Mouse (Mus musculus) megakaryocyte, embryonic 14.5 days (primary cell): ENCODE measurements around the gene Bcl6. TPM values are rescaled to one million over a fixed set of nuclear protein-coding genes. Genes with fewer than 3 reads are reported as not detected.

Experiments
- H3K27me3 ChIP-seq: replicated peaks from 2 replicates; pipeline ENCODE3; 2012; ENCODE audit warnings: inconsistent platforms
- H3K36me3 ChIP-seq: replicated peaks from 2 replicates; pipeline ENCODE3; 2012; ENCODE audit warnings: low read length, inconsistent platforms, mixed read lengths
- H3K4me1 ChIP-seq: 2 replicates; pipeline ENCODE4 v1.6.1; 2012; ENCODE audit warnings: inconsistent platforms
- H3K4me3 ChIP-seq: replicated peaks from 2 replicates; pipeline ENCODE3; 2012; ENCODE audit warnings: moderate library complexity, mild to moderate bottlenecking, inconsistent platforms
- H3K9me3 ChIP-seq: 2 replicates; pipeline ENCODE4 v1.6.1; 2012; ENCODE audit warnings: inconsistent platforms
- FLI1 ChIP-seq: IDR thresholded peaks from 2 replicates; pipeline ENCODE4 v1.6.1; 2012; ENCODE audit warnings: low read length, inconsistent platforms, mixed read lengths
- GATA1 ChIP-seq: IDR thresholded peaks from 3 replicates; pipeline ENCODE4 v1.6.1; 2012; ENCODE audit warnings: mixed read lengths, low read length, inconsistent platforms, borderline replicate concordance
- polyA plus RNA-seq: library from polyadenylated mRNA; stranded (reverse); fragments of >175 nt; gene quantifications from 2 replicates; pipeline ENCODE4 v1.2.3, GENCODE M21; 2012; ENCODE audit warnings: low replicate concordance; ENCODE audit not compliant: insufficient read depth

Gene Bcl6
- polyA plus RNA-seq, 1 experiment, result 3.5 TPM

GRCm38 (mm10) chr16:23977732-23978131, 10.9 kb downstream of the Bcl6 start:
- Histone ChIP-seq H3K4me3 (no peak overlapping the region), H3K27me3 (peaks cover 43% of the 10 kb centered on the region), H3K4me1 (peaks cover 29% of the 10 kb centered on the region), H3K36me3 (peaks cover 11% of the 10 kb centered on the region), H3K9me3 (peaks cover under 1% of the 10 kb centered on the region; the same call in 1 of the 2 replicates)
- TF ChIP-seq FLI1, result no peak
- no peak for TF ChIP-seq GATA1

GRCm38 (mm10) chr16:23976196-23976595, 12.5 kb downstream of the Bcl6 start:
- H3K4me3 ChIP-seq, result no peak overlapping the region
- H3K36me3 ChIP-seq, result peaks cover 23% of the 10 kb centered on the region
- H3K4me1 ChIP-seq, result peaks cover 14% of the 10 kb centered on the region
- TF ChIP-seq FLI1 (no peak), GATA1 (no peak)
- H3K9me3 ChIP-seq, result peaks cover 9% of the 10 kb centered on the region
- peaks cover 39% of the 10 kb centered on the region for H3K27me3 ChIP-seq

- TF ChIP-seq GATA1, result no peak
- no peak for TF ChIP-seq FLI1
- Histone ChIP-seq H3K36me3 (peaks cover 40% of the 10 kb centered on the region), H3K4me1 (peaks cover 2% of the 10 kb centered on the region; the same call in 1 of the 2 replicates), H3K9me3 (peaks cover 14% of the 10 kb centered on the region), H3K27me3 (peaks cover 17% of the 10 kb centered on the region), H3K4me3 (no peak overlapping the region)
Observed at GRCm38 (mm10) chr16:23973635-23974367, 14.9 kb downstream of the Bcl6 start.

- no peak for TF ChIP-seq FLI1
- no peak for TF ChIP-seq GATA1
- no peak overlapping the region for H3K4me3 ChIP-seq
- peaks cover 19% of the 10 kb centered on the region for H3K9me3 ChIP-seq
- peaks cover 2% of the 10 kb centered on the region; the same call in 1 of the 2 replicates for H3K4me1 ChIP-seq
- peaks cover 48% of the 10 kb centered on the region for H3K36me3 ChIP-seq
- peaks cover 15% of the 10 kb centered on the region for H3K27me3 ChIP-seq
Observed at GRCm38 (mm10) chr16:23972901-23973300, 15.8 kb downstream of the Bcl6 start.

- H3K4me3 ChIP-seq, result no peak overlapping the region
- peaks cover 2% of the 10 kb centered on the region; the same call in 1 of the 2 replicates for H3K4me1 ChIP-seq
- H3K36me3 ChIP-seq, result peaks cover 54% of the 10 kb centered on the region
- peaks cover 11% of the 10 kb centered on the region for H3K27me3 ChIP-seq
- no peak for TF ChIP-seq FLI1
- no peak for TF ChIP-seq GATA1
- H3K9me3 ChIP-seq, result peaks cover 22% of the 10 kb centered on the region
Observed at GRCm38 (mm10) chr16:23972126-23972740, 16.4 kb downstream of the Bcl6 start.

- no peaks in the 10 kb centered on the region for H3K4me1 ChIP-seq
- peak overlapping the region; percentile 18 for H3K4me3 ChIP-seq
- H3K9me3 ChIP-seq, result peaks cover 22% of the 10 kb centered on the region
- TF ChIP-seq GATA1 (no peak), FLI1 (no peak)
- H3K36me3 ChIP-seq, result peaks cover 67% of the 10 kb centered on the region
- peaks cover 8% of the 10 kb centered on the region for H3K27me3 ChIP-seq
Observed at GRCm38 (mm10) chr16:23969919-23970318, 18.7 kb downstream of the Bcl6 start.

- TF ChIP-seq GATA1 (no peak), FLI1 (no peak)
- Histone ChIP-seq H3K36me3 (peaks cover 60% of the 10 kb centered on the region), H3K9me3 (peaks cover 22% of the 10 kb centered on the region), H3K27me3 (peaks cover 5% of the 10 kb centered on the region), H3K4me3 (no peak overlapping the region), H3K4me1 (no peaks in the 10 kb centered on the region)
Observed at GRCm38 (mm10) chr16:23968888-23969287, 19.8 kb downstream of the Bcl6 start.

- TF ChIP-seq GATA1 (no peak), FLI1 (no peak)
- H3K27me3 ChIP-seq, result peaks cover 3% of the 10 kb centered on the region
- peaks cover 51% of the 10 kb centered on the region for H3K36me3 ChIP-seq
- H3K4me3 ChIP-seq, result no peak overlapping the region
- H3K9me3 ChIP-seq, result peaks cover 20% of the 10 kb centered on the region
- no peaks in the 10 kb centered on the region for H3K4me1 ChIP-seq
Observed at GRCm38 (mm10) chr16:23967301-23967700, 21.4 kb downstream of the Bcl6 start.

GRCm38 (mm10) chr16:23966066-23966465, 22.6 kb downstream of the Bcl6 start:
- H3K4me1 ChIP-seq, result no peaks in the 10 kb centered on the region
- peaks cover 16% of the 10 kb centered on the region for H3K9me3 ChIP-seq
- H3K27me3 ChIP-seq, result no peaks in the 10 kb centered on the region
- peaks cover 42% of the 10 kb centered on the region for H3K36me3 ChIP-seq
- H3K4me3 ChIP-seq, result no peak overlapping the region
- TF ChIP-seq GATA1, result no peak
- TF ChIP-seq FLI1, result no peak

- no peak overlapping the region for H3K4me3 ChIP-seq
- H3K9me3 ChIP-seq, result peaks cover 16% of the 10 kb centered on the region
- TF ChIP-seq FLI1, result no peak
- peaks cover 35% of the 10 kb centered on the region for H3K36me3 ChIP-seq
- H3K27me3 ChIP-seq, result no peaks in the 10 kb centered on the region
- H3K4me1 ChIP-seq, result no peaks in the 10 kb centered on the region
Observed at GRCm38 (mm10) chr16:23964706-23965367, 23.8 kb downstream of the Bcl6 start.
